Mouse (Mus musculus): ENCODE measurements around the gene Wdpcp.

GRCm38 (mm10) chr11:21826521-21826920 lies 254.5 kb downstream of the Wdpcp start:
- TF ChIP-seq TAL1 (conservative IDR thresholded peaks at IDR 0.05; ENCODE audit: low read depth, low read length) = no peak
- no peak for TF ChIP-seq CTCF (IDR thresholded peaks at IDR 0.05; ENCODE audit: low read depth, low read length)
- no peak for TF ChIP-seq POLR2AphosphoS5 (IDR thresholded peaks at IDR 0.05; ENCODE audit: insufficient replicate concordance, low read depth, low read length)
